Mouse (Mus musculus) MEL (cell line): Measurements from ENCODE around the gene Gpr146. TPM values are rescaled to one million over a fixed set of nuclear protein-coding genes. Genes with fewer than 3 reads are reported as not detected.

Source experiments
- DNase-seq: peaks from one replicate; pipeline ENCODE4 v3.0.0; 2011; ENCODE audit warnings: low read depth, low spot score
- H3K27ac ChIP-seq: 2 replicates; pipeline ENCODE4 v1.5.1; 2012; ENCODE audit warnings: low read depth, mild to moderate bottlenecking, control low read depth, low read length, moderate library complexity; ENCODE audit not compliant: control insufficient read depth
- H3K27me3 ChIP-seq, 2 experiments: fragments of 150-350 bp in 1 of 2; sonication (generic) in 1 of 2; 2 replicates each; pipeline ENCODE4 v1.6.1; 2012; ENCODE audit warnings: low read length in 2 of 2, mild to moderate bottlenecking in 2 of 2, improper control_type of control experiment in 1 of 2, moderate library complexity in 1 of 2; ENCODE audit not compliant: insufficient read depth in 2 of 2, control insufficient read depth in 1 of 2
- H3K36me3 ChIP-seq, 2 experiments: 2 replicates each; pipeline ENCODE4 v1.6.1; 2012 to 2014; ENCODE audit warnings: low read length in 2 of 2, improper control_type of control experiment in 1 of 2, inconsistent platforms in 1 of 2, mild to moderate bottlenecking in 1 of 2; ENCODE audit not compliant: insufficient read depth in 2 of 2, control insufficient read depth in 1 of 2
- H3K4me1 ChIP-seq, 2 experiments: fragments of 150-350 bp in 1 of 2; sonication (generic) in 1 of 2; 2 replicates each; pipeline ENCODE4 v1.6.1; 2012; ENCODE audit warnings: low read length in 2 of 2, improper control_type of control experiment in 1 of 2, mild to moderate bottlenecking in 1 of 2; ENCODE audit not compliant: insufficient read depth in 2 of 2, control insufficient read depth in 1 of 2
- H3K4me3 ChIP-seq, 2 experiments: fragments of 150-350 bp in 1 of 2; sonication (generic) in 1 of 2; 2 replicates each; pipeline ENCODE4 v1.5.1; 2012; ENCODE audit warnings: low read depth in 2 of 2, low read length in 2 of 2, mild to moderate bottlenecking in 2 of 2, moderate library complexity in 2 of 2, control low read depth in 1 of 2, improper control_type of control experiment in 1 of 2; ENCODE audit not compliant: control insufficient read depth in 1 of 2, insufficient read depth in 1 of 2
- H3K79me2 ChIP-seq: 2 replicates; pipeline ENCODE4 v1.6.1; 2012; ENCODE audit warnings: mild to moderate bottlenecking, low read length, moderate library complexity; ENCODE audit not compliant: control insufficient read depth, poor library complexity, insufficient read depth
- H3K9ac ChIP-seq: 2 replicates; pipeline ENCODE4 v1.6.1; 2012; ENCODE audit warnings: low read depth, mild to moderate bottlenecking, control low read depth, low read length, moderate library complexity; ENCODE audit not compliant: control insufficient read depth, poor library complexity, severe bottlenecking
- H3K9me3 ChIP-seq: fragments of 150-350 bp; sonication (generic); replicated peaks from 2 replicates; pipeline ENCODE4 v1.6.1; 2012; ENCODE audit warnings: mild to moderate bottlenecking, low read length, improper control_type of control experiment, moderate library complexity; ENCODE audit not compliant: insufficient read depth
- BHLHE40 ChIP-seq: IDR thresholded peaks from 2 replicates; pipeline ENCODE4 v1.6.1; 2012; ENCODE audit warnings: low read depth, mild to moderate bottlenecking, inconsistent platforms, low read length, improper control_type of control experiment, borderline replicate concordance
- E2F4 ChIP-seq: IDR thresholded peaks from 2 replicates; pipeline ENCODE4 v1.6.1; 2011; ENCODE audit warnings: low read depth, low read length, improper control_type of control experiment, borderline replicate concordance
- ETS1 ChIP-seq: IDR thresholded peaks from 2 replicates; pipeline ENCODE4 v1.6.1; 2012; ENCODE audit warnings: low read depth, mild to moderate bottlenecking, inconsistent platforms, low read length, improper control_type of control experiment, moderate library complexity
- KAT2A ChIP-seq: conservative IDR thresholded peaks from 2 replicates; pipeline ENCODE4 v1.6.1; 2012; ENCODE audit warnings: low read depth, low read length, improper control_type of control experiment, inconsistent platforms
- MAFK ChIP-seq: IDR thresholded peaks from 2 replicates; pipeline ENCODE4 v1.6.1; 2011; ENCODE audit warnings: low read depth, mild to moderate bottlenecking, low read length, improper control_type of control experiment, borderline replicate concordance
- MAZ ChIP-seq: IDR thresholded peaks from 2 replicates; pipeline ENCODE4 v1.6.1; 2012; ENCODE audit warnings: low read depth, mild to moderate bottlenecking, inconsistent platforms, low read length, improper control_type of control experiment
- MXI1 ChIP-seq: IDR thresholded peaks from 2 replicates; pipeline ENCODE4 v1.6.1; 2011; ENCODE audit warnings: mild to moderate bottlenecking, low read depth, low read length, improper control_type of control experiment
- MYB ChIP-seq: IDR thresholded peaks from 2 replicates; pipeline ENCODE4 v1.6.1; 2011; ENCODE audit warnings: mild to moderate bottlenecking, low read depth, low read length, improper control_type of control experiment
- NELFE ChIP-seq: IDR thresholded peaks from 2 replicates; pipeline ENCODE4 v1.6.1; 2011; ENCODE audit warnings: low read depth, low read length, improper control_type of control experiment
- POLR2AphosphoS5 ChIP-seq: IDR thresholded peaks from 2 replicates; pipeline ENCODE4 v1.6.1; 2012; ENCODE audit warnings: low read depth, borderline replicate concordance, mild to moderate bottlenecking, inconsistent platforms, low read length, moderate library complexity, mixed read lengths
- RAD21 ChIP-seq: IDR thresholded peaks from 2 replicates; pipeline ENCODE4 v1.6.1; 2011; ENCODE audit warnings: mild to moderate bottlenecking, low read depth, low read length, improper control_type of control experiment
- TAL1 ChIP-seq: IDR thresholded peaks from 2 replicates; pipeline ENCODE4 v1.6.1; 2012; ENCODE audit warnings: mild to moderate bottlenecking, inconsistent platforms, low read length, moderate library complexity, mixed read lengths
- TCF12 ChIP-seq: IDR thresholded peaks from 2 replicates; pipeline ENCODE4 v1.6.1; 2014; ENCODE audit warnings: low read depth, mild to moderate bottlenecking, inconsistent platforms, low read length, improper control_type of control experiment, moderate library complexity
- UBTF ChIP-seq: IDR thresholded peaks from 2 replicates; pipeline ENCODE4 v1.6.1; 2012; ENCODE audit warnings: low read depth, mild to moderate bottlenecking, inconsistent platforms, low read length, improper control_type of control experiment, moderate library complexity, borderline replicate concordance; ENCODE audit not compliant: insufficient read depth
- USF1 ChIP-seq: IDR thresholded peaks from 2 replicates; pipeline ENCODE4 v1.6.1; 2014; ENCODE audit warnings: low read depth, mild to moderate bottlenecking, inconsistent platforms, low read length, improper control_type of control experiment, moderate library complexity
- USF2 ChIP-seq, 2 experiments: IDR thresholded peaks; 2 replicates each; pipeline ENCODE4 v1.6.1; 2011 to 2012; ENCODE audit warnings: improper control_type of control experiment in 2 of 2, low read length in 2 of 2, borderline replicate concordance in 1 of 2, inconsistent platforms in 1 of 2, low read depth in 1 of 2, mild to moderate bottlenecking in 1 of 2; ENCODE audit not compliant: insufficient read depth in 1 of 2
- ZC3H11A ChIP-seq: IDR thresholded peaks from 2 replicates; pipeline ENCODE4 v1.6.1; 2012; ENCODE audit warnings: low read depth, mild to moderate bottlenecking, inconsistent platforms, low read length, improper control_type of control experiment
- polyA plus RNA-seq, 2 experiments: library from polyadenylated mRNA; stranded (reverse) in 1 of 2; unstranded in 1 of 2; fragments of >175 nt in 1 of 2; fragments of >200 nt in 1 of 2; gene quantifications; 2 replicates each; pipeline versions ENCODE4 v1.2.1 to v1.2.4; 2012; ENCODE audit warnings: low replicate concordance in 2 of 2, low read depth in 1 of 2; ENCODE audit not compliant: insufficient read length in 2 of 2, insufficient read depth in 1 of 2, missing spikeins in 1 of 2
- total RNA-seq: library from RNA; depleted of rRNA; stranded (reverse); fragments of 300-350 nt; gene quantifications from 2 replicates; pipeline ENCODE4 v1.2.3, GENCODE M21; 2012

Gene Gpr146
- total and polyA plus RNA-seq, 3 experiments, result 0.92 to 4.5 TPM; not detected in 1

GRCm38 (mm10) chr5:139370336-139370735 lies 7.2 kb upstream of the Gpr146 start:
- Histone ChIP-seq H3K4me3 (no peak overlapping the region), H3K36me3 (no peaks in the 10 kb centered on the region; a peak in 1 of 4 replicates), H3K79me2 (peaks cover 2% of the 10 kb centered on the region; the same call in 1 of the 2 replicates), H3K27ac (no peak overlapping the region), H3K9ac (no peak overlapping the region), H3K27me3 (no peaks in the 10 kb centered on the region), H3K4me1 (peaks cover 0 to 5% of the 10 kb centered on the region in 2 experiments; a peak in 2 of 4 replicates), H3K9me3 (no peaks in the 10 kb centered on the region)
- TF ChIP-seq TCF12 (no peak), USF2 (IDR thresholded peaks at IDR 0.05; ENCODE audit: borderline replicate concordance in 1 of 2, insufficient read depth in 1 of 2, low read depth in 1 of 2, low read length in 2 of 2) (no peak), E2F4 (no peak), UBTF (no peak), NELFE (no peak), KAT2A (no peak), TAL1 (no peak), MAZ (no peak), MYB (no peak), POLR2AphosphoS5 (no peak), MAFK (no peak), MXI1 (no peak), BHLHE40 (no peak), USF1 (no peak), RAD21 (no peak), ETS1 (no peak)
- DNase-seq, result no peak

DNA sequence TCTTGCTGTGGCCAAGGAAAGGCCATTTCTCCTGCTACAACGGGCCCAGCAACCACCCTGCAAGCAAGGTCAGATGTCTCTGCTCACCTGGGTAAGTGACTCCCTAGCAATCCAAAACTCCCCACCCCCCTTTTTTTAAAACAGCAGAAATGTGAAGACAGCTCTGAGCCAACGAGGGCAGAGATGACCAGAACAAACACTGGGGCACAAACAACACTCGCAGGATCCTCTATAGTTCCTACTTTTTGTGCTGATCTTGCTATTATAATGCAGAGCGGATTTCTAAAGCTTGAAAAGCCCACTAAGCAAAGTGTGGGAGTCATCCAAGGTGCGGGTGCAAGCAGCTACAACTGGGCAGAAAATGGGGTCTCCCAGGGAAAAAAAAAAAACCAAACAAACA lies 6.4 kb upstream of the Gpr146 start:
- no peak for TF ChIP-seq ZC3H11A
- 0 out of 2 replicates have a peak, but pooled peaks have one; percentile 13 for TF ChIP-seq MAFK
- TF ChIP-seq, all 39 proteins: peak for 1
- peaks cover 0 to 5% of the 10 kb centered on the region in 2 experiments; a peak in 2 of 4 replicates for H3K4me1 ChIP-seq
- H3K79me2 ChIP-seq, result peaks cover 2% of the 10 kb centered on the region; the same call in 1 of the 2 replicates
- H3K9me3 ChIP-seq, result no peaks in the 10 kb centered on the region
- no peak overlapping the region for H3K4me3 ChIP-seq
- no peak overlapping the region for H3K27ac ChIP-seq
- H3K9ac ChIP-seq, result no peak overlapping the region; the same call in 1 of the 2 replicates
- no peaks in the 10 kb centered on the region for H3K36me3 ChIP-seq
- H3K27me3 ChIP-seq, result no peaks in the 10 kb centered on the region
- no peak for DNase-seq
